Mouse (Mus musculus) neutrophil, adult 5-6 weeks (primary cell): ENCODE data around the gene Gak. TPM values are rescaled to one million over a fixed set of nuclear protein-coding genes. Genes with fewer than 3 reads are reported as not detected.

ENCODE experiments used
- ATAC-seq: fragments of 151-379, 151-347 bp; 2 replicates; pipeline ENCODE4 v1.8.0; 2017; ENCODE audit warnings: mild to moderate bottlenecking, moderate TSS enrichment; ENCODE audit not compliant: insufficient number of reproducible peaks, poor library complexity, low FRiP score, severe bottlenecking; ENCODE audit errors: extremely low read depth
- total RNA-seq: library from RNA; stranded (forward); fragments of 200-1000 nt; gene quantifications from 2 replicates; pipeline ENCODE4 v1.2.3, GENCODE M21; 2017

Gak gene
- 169 and 179 TPM in 2 replicates for total RNA-seq

- ATAC-seq: peak; percentile 96
These were observed at the start of gene Gak, which contains the start of gene Tmem175 for GRCm38 (mm10) chr5:108629634-108630483. Gene Gak (minus strand): TSS chr5:108629755. Gene Tmem175 (plus strand): TSS chr5:108629770.

GRCm38 (mm10) chr5:108678296-108678854 lies 48.8 kb upstream of the Gak start:
- no peak for ATAC-seq

- ATAC-seq: no peak
These were observed 48.2 kb upstream of the Gak start for GRCm38 (mm10) chr5:108677605-108678295.

DNA sequence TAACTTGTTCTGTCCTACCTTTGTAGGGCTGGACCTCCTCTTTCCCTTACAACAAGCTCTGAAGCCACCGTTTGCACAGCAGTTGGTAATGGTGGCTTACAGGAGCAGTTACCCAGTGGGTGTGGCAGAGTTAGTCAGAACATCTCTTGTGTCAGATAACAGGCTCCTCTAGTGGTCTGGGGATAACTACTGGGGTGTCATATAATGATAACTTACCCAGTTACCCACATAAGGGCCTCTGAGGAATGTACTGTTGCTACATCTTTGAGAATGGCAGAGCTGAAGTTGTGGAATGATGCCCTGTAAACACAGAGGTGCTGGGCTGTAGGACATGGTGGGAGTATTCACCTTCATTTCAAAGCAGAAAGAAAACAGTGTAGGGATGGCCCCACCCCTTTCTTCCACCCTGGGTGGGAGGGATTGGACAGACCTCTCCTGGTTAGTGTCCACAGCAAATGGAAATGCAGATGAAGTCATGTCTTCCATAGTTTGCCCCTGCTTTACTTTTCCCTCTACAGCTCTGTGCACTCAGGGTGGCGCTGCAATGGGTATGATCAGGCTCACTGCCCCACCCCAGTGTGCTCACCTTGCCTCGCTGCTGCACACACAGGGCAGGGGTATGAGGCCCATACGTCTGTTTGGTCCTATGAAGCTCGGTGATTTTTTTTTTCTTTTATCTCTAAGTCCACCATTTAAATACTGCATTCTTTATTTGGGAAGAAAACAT lies 47.4 kb upstream of the Gak start:
- ATAC-seq: no peak

- ATAC-seq: no peak
These were observed 45.8 kb upstream of the Gak start, which contains the start of gene Slc26a1 for GRCm38 (mm10) chr5:108675251-108675816. Gene Slc26a1 (minus strand): TSS chr5:108675569.

DNA sequence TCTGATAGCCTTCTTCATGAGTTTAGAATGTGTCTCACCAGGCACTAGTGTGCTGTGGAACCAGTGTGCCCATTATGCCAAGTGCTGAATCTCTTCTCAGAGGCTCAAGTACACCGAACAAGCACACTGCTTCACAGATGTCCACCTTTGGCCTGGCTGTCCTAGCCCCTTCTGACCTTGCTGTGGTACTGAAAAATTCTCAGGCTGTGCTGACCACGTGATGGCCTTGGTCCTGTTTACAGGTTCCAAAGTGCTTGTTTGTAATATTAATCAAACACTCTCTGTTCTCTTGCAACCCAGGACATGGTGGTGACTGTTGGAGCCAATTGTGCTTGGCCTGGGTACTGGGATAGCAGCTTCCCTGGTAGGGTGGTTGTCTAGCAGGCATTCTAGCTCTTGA lies 45.1 kb upstream of the Gak start:
- no peak for ATAC-seq

GRCm38 (mm10) chr5:108671757-108672156 lies 42.2 kb upstream of the Gak start:
- ATAC-seq: no peak

DNA sequence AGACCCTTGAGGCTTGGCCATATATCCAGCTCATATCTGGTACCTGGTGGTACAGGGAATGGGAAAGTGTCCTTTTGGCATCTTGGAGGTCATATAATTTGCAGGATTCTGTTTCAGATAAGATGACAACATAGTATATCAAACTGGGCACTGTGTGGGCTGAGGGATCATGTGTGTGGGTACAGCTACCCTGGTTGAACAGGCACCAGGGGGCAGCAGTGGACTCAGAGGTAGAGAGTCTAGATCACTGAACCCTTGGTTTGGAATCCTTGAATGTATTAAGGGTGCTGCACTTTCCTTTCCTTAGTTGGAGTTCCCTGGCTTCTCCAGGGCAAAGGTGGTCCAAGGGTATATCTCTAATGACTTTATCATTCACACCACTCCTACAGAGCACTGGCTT lies 41.2 kb upstream of the Gak start:
- ATAC-seq: no peak

DNA sequence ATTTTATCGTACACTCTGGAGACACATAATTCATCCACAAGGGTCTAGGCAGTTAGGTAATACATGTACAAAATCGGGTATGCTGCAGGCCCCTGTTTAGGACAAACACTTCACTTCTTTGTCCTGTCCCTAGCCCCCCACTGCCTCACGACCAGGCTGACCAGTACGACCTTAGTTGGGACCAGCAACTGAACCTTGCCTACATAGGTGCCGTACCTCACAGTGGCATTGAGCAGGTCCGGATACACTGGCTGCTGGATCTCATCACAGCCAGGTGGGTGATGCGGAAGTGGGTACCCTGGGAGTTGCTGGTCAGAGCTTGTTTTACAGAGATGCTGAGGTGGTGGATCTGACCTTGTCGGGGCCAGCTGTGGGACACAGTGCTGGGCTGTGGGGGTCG lies 40.4 kb upstream of the Gak start:
- ATAC-seq: no peak

GRCm38 (mm10) chr5:108668977-108669936 lies 39.7 kb upstream of the Gak start, which contains the start of gene Dgkq:
Gene Dgkq (minus strand): TSS chr5:108669672.
- peak; percentile 81 for ATAC-seq

GRCm38 (mm10) chr5:108668387-108668932 lies 38.9 kb upstream of the Gak start:
- ATAC-seq: no peak

- no peak for ATAC-seq
These were observed 37.8 kb upstream of the Gak start for GRCm38 (mm10) chr5:108667370-108667769.

DNA sequence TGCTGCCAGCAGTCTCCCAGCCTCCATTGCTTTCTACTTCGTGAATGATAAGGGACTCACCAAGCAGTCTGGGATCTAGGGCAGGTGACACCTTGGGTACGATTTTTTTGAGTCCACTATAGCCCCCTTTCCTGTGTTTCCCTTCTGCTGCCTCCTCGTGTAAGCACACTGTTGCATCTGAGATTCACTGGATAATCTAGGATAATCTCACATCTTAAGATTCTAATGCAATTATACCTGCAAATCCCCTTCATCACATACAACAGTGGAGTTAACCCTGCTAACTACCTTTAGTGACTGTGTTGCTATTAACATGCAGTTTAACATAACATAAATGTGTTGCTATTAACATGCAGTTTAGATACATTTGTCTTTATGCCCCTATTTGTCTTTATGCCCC lies 35.5 kb upstream of the Gak start:
- no peak for ATAC-seq

DNA sequence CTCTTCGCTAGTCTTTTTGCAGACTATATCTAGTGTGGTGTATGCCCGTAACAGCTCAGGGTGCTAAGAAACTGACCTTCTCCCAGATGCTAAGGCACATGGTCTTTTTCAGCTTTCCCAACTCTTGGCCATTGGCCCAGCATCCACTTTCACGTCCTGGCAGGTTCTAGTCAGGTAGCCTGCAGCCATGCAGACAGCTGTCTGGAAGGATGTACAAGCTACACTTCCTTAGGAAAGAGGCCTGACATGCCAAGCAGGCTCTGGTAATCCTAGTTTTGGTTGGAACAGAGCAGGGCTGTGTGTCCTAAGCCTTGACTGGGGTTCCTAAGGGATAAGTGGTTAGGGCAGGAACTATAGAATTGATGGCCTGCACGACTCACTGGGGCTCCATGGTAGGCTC lies 33.2 kb upstream of the Gak start:
- no peak for ATAC-seq

GRCm38 (mm10) chr5:108660632-108661268 lies 31.2 kb upstream of the Gak start:
- peak; percentile 89 for ATAC-seq

- ATAC-seq: no peak
These were observed 30.4 kb upstream of the Gak start, which contains the start of gene Idua for GRCm38 (mm10) chr5:108659698-108660631. Gene Idua (plus strand): TSS chr5:108660331.
